Mouse (Mus musculus) ES-E14 (cell line): ENCODE data around the gene Mettl16. TPM values are rescaled to one million over a fixed set of nuclear protein-coding genes. Genes with fewer than 3 reads are reported as not detected.

Experiments used
- DNase-seq: peaks from one replicate; pipeline ENCODE4 v3.0.0-alpha.2; 2013; ENCODE audit warnings: low read depth, low spot score
- H3K27ac ChIP-seq: 2 replicates; pipeline ENCODE4 v1.5.1; 2012; ENCODE audit warnings: low read depth, mild to moderate bottlenecking, low read length, moderate library complexity, mixed read lengths; ENCODE audit not compliant: poor library complexity, insufficient read depth, severe bottlenecking
- H3K36me3 ChIP-seq: 2 replicates; pipeline ENCODE4 v1.6.1; 2012; ENCODE audit warnings: mild to moderate bottlenecking, low read length, moderate library complexity, mixed read lengths; ENCODE audit not compliant: control insufficient read depth, poor library complexity, insufficient read depth, severe bottlenecking
- H3K4me1 ChIP-seq, 2 experiments: fragments of 150-350 bp in 1 of 2; sonication (generic) in 1 of 2; 2 replicates each; pipeline ENCODE4 v1.6.1; 2012; ENCODE audit warnings: low read length in 2 of 2, mild to moderate bottlenecking in 1 of 2, mixed read lengths in 1 of 2; ENCODE audit not compliant: control insufficient read depth in 2 of 2, insufficient read depth in 2 of 2, poor library complexity in 1 of 2
- H3K4me3 ChIP-seq, 2 experiments: fragments of 150-350 bp in 1 of 2; sonication (generic) in 1 of 2; 2 replicates each; pipeline ENCODE4 v1.5.1; 2012; ENCODE audit warnings: low read length in 2 of 2, low read depth in 1 of 2, mild to moderate bottlenecking in 1 of 2, mixed read lengths in 1 of 2; ENCODE audit not compliant: insufficient read depth in 1 of 2, poor library complexity in 1 of 2, severe bottlenecking in 1 of 2
- H3K9ac ChIP-seq: 2 replicates; pipeline ENCODE4 v1.6.1; 2012; ENCODE audit warnings: low read depth, mild to moderate bottlenecking, low read length, mixed read lengths; ENCODE audit not compliant: poor library complexity, insufficient read depth, severe bottlenecking
- H3K9me3 ChIP-seq: fragments of 150-350 bp; sonication (generic); 2 replicates; pipeline ENCODE4 v1.6.1; 2012; ENCODE audit warnings: low read depth, mild to moderate bottlenecking, low read length; ENCODE audit not compliant: control insufficient read depth, insufficient read depth
- CHD2 ChIP-seq: IDR thresholded peaks from 2 replicates; pipeline ENCODE4 v1.6.1; 2014; ENCODE audit warnings: mild to moderate bottlenecking, low read depth, low read length, inconsistent platforms
- HCFC1 ChIP-seq: IDR thresholded peaks from 2 replicates; pipeline ENCODE4 v1.6.1; 2012; ENCODE audit warnings: low read length, inconsistent platforms, borderline replicate concordance; ENCODE audit not compliant: insufficient read depth
- MAFK ChIP-seq: IDR thresholded peaks from 2 replicates; pipeline ENCODE4 v1.6.1; 2014; ENCODE audit warnings: mild to moderate bottlenecking, low read depth, low read length, inconsistent platforms; ENCODE audit not compliant: insufficient read depth
- ZC3H11A ChIP-seq: IDR thresholded peaks from 2 replicates; pipeline ENCODE4 v1.6.1; 2012; ENCODE audit warnings: low read depth, mild to moderate bottlenecking, inconsistent platforms, low read length, borderline replicate concordance
- ZNF384 ChIP-seq: IDR thresholded peaks from 2 replicates; pipeline ENCODE4 v1.6.1; 2012; ENCODE audit warnings: low read depth, low read length, inconsistent platforms
- in situ Hi-C, 2 experiments: fragments of 600-800 bp; cut with MboI; formaldehyde crosslinking; loops; one replicate each; pipeline ENCODE4 v1.15.1; 2025; ENCODE audit warnings: low sequenced_read_pairs in 2 of 2, inconsistent platforms in 1 of 2; ENCODE audit not compliant: unreplicated experiment in 2 of 2
- total RNA-seq: library from RNA; depleted of rRNA; stranded (reverse); fragments of 300-350 nt; gene quantifications from 2 replicates; pipeline ENCODE4 v1.2.3, GENCODE M21; 2012

Mettl16 gene
- total RNA-seq, 1 experiment = 72.7 TPM

DNA sequence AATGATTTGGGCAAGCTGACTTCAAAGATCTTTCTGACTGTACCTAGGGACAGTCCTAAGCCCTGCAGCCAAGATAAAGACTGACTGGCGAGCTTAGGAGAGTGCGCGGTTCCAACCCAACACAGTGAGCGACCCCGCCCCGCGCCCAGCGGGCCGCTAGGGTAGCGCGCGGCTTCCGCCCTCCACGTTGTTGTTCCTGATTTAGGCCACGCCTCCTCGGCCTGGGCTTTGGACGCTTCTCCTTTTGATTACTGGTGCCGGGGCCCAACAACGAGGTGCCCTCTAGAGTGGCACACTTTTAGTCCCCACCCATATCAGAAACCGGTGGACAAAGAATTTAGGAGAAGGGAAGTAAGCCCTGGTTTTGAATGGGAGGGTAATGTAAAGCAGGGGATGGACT is 59.2 kb downstream of the Mettl16 start:
- H3K36me3 ChIP-seq = 0 out of 2 replicates have a peak, but pooled peaks cover 2% of the 10 kb centered on the region
- no peak for TF ChIP-seq ZNF384
- TF ChIP-seq ZC3H11A = no peak
- TF ChIP-seq MAFK = no peak
- TF ChIP-seq CHD2 = no peak
- TF ChIP-seq HCFC1 = no peak
- in situ Hi-C loops = no loop called here
- peak overlapping the region; percentile 75 for H3K9ac ChIP-seq
- peak; percentile 88 for DNase-seq
- peak overlapping the region; percentile 88 for H3K27ac ChIP-seq
- no peaks in the 10 kb centered on the region for H3K9me3 ChIP-seq
- H3K4me3 ChIP-seq = peak overlapping the region; percentile 68 to 98
- H3K4me1 ChIP-seq = peaks cover 4 to 25% of the 10 kb centered on the region in 2 experiments; a peak in 3 of 4 replicates

DNA sequence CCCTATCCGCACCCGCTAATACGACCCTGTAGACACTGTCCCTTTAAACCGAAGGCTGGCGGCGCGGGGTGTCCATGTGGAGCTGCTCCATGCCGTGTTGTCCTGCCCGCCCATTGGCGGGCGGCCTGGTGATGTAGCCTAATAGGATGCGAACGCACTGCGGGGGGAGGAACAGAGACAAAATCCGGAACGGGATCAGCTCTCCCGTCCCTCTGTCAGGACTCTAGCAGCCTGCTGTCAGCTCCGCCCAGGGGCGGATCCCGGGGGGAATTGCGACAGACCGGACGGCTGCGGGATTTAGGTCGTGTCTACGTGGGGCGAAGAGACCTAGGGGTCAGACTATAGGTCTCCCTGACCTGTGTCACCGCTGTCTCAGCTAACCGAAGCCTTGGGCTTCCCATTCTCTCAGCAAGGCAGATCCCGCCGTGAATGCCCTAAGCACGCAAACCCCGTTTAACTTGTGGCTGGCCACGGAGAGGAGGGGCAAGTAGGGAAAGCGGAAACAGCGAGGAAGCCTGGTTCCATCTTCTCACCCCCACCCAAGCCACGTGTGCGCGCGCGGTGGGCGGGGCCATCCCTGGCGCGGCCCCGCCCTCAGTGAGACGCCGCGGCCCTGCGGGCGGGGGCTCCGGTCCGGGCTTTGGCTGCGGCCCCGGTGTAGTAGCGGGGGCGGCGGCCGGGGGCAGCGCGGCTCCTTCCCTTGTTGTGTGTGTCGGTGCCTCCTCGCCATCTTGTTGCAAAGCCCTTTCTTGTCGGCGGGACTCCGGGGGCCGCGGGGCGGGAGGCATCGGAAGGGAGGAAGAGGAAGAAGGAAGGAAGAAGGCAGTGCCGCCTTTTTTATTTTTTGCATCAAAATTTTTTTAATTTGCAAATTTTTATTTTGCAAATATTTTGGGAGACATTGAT is 59.9 kb downstream of the Mettl16 start, which contains the start of gene Mnt:
Gene Mnt (plus strand): TSS at position 665 of the 906 bp plus-strand sequence.
- H3K9me3 ChIP-seq = no peaks in the 10 kb centered on the region
- H3K4me3 ChIP-seq = peak within 1 kb of the TSS; percentile 95 to 98
- TF ChIP-seq HCFC1 (peak; percentile 59; the same call in 1 of the 2 replicates), ZC3H11A (no peak), CHD2 (0 out of 2 replicates have a peak, but pooled peaks have one; percentile 19), MAFK (no peak)
- H3K36me3 ChIP-seq = 0 out of 2 replicates have a peak, but pooled peaks cover 2% of the 10 kb centered on the region
- peaks cover 4 to 25% of the 10 kb centered on the region in 2 experiments; a peak in 3 of 4 replicates for H3K4me1 ChIP-seq
- peak; percentile 98 for DNase-seq
- peak within 1 kb of the TSS; percentile 97 for H3K9ac ChIP-seq
- H3K27ac ChIP-seq = peak within 1 kb of the TSS; percentile 90
- in situ Hi-C loops = no loop called here

DNA sequence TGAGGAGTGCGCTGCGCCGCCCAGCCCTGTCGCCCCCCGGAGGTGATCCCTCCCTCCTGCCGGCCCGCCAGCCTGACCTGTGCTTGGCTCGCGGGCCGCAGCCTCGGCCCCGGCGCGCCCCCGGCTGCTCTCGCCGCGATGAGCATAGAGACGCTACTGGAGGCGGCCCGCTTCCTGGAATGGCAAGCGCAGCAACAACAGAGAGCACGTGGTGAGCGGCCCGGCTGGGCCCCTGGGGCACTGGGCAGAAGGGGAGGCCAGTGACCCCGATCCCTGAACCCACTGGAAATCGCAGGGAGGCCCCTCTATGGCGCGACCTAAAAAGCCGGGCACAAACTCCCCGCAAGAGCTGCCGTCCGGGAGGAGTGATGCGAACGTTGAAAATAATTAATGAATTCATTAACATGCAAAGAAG is 60.6 kb downstream of the Mettl16 start:
- TF ChIP-seq CHD2 (no peak), ZC3H11A (no peak), HCFC1 (no peak), MAFK (no peak), ZNF384 (no peak)
- Histone ChIP-seq H3K4me1 (peaks cover 4 to 27% of the 10 kb centered on the region in 2 experiments; a peak in 3 of 4 replicates), H3K27ac (peak overlapping the region; percentile 90), H3K9ac (peak overlapping the region; percentile 97), H3K9me3 (no peaks in the 10 kb centered on the region), H3K36me3 (peaks cover under 1% of the 10 kb centered on the region; the same call in 1 of the 2 replicates), H3K4me3 (peak overlapping the region; percentile 95 to 98)
- in situ Hi-C loops = no loop called here
- DNase-seq = no peak

GRCm38 (mm10) chr11:74831606-74832451 is 61.2 kb downstream of the Mettl16 start:
- Histone ChIP-seq H3K4me1 (peaks cover 2 to 32% of the 10 kb centered on the region in 2 experiments; a peak in 3 of 4 replicates), H3K36me3 (peaks cover 5% of the 10 kb centered on the region; the same call in 1 of the 2 replicates), H3K9ac (peak overlapping the region; percentile 97), H3K9me3 (no peaks in the 10 kb centered on the region), H3K4me3 (peak overlapping the region; percentile 95 to 98), H3K27ac (peak overlapping the region; percentile 90)
- in situ Hi-C loops = no loop called here
- TF ChIP-seq ZC3H11A = no peak
- TF ChIP-seq HCFC1 = peak; percentile 69; the same call in 1 of the 2 replicates
- TF ChIP-seq ZNF384 = no peak
- peak; percentile 97 for DNase-seq
